Mouse (Mus musculus): ENCODE measurements at regions not wholly inside any gene's neighbourhood (a gene's known extent, or its start where the extent isn't known, plus 50 kb on each side); places are given as distances from the start of the nearest gene placed in this dataset.

DNA sequence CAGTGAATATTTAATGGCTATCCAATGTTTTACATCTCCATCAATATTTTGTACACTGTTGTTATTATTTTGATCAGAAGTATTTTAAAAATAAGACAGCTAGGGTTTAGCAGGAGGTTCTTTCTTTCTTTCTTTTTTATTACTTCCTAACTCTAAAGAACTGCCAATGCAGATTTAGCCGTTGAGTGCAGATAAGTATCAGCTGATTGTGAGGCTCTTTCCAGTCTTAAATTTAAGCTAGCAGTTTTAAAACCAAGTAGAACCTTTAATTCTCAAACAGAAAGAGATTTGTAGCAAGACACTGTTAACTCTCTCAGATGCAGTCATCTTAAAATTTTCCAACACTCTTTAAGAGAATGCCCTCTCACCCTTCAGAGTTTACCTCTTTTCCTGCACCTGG, 445.4 kb upstream of the Nova1 start:
- TF ChIP-seq CTCF (IDR thresholded peaks at IDR 0.05; ENCODE audit: borderline replicate concordance, insufficient read depth, low read length) (no peak), POLR2A (IDR thresholded peaks at IDR 0.05; ENCODE audit: low read depth, low read length) (no peak)
